Mouse (Mus musculus) kidney, adult 11 months (tissue): ENCODE measurements around the gene Mpdz.

Experiments
- DNase-seq: peaks from one replicate; pipeline ENCODE4 v3.0.0; 2022

Gene Mpdz

GRCm38 (mm10) chr4:81275957-81276715, 166.5 kb downstream of the Mpdz start:
- DNase-seq = peak; percentile 77

GRCm38 (mm10) chr4:81273067-81273466, 169.5 kb downstream of the Mpdz start:
- peak; percentile 18 for DNase-seq

GRCm38 (mm10) chr4:81252859-81253780, 189.5 kb downstream of the Mpdz start:
- no peak for DNase-seq

GRCm38 (mm10) chr4:81252334-81252733, 190.3 kb downstream of the Mpdz start:
- no peak for DNase-seq

- DNase-seq = peak; percentile 34
These were observed 190.7 kb downstream of the Mpdz start for GRCm38 (mm10) chr4:81251934-81252333.

- no peak for DNase-seq
These were observed 193.4 kb downstream of the Mpdz start for GRCm38 (mm10) chr4:81249245-81249644.

- DNase-seq = no peak
These were observed 206.4 kb downstream of the Mpdz start for GRCm38 (mm10) chr4:81236227-81236626.
